ENCODE assay signal across 8 mouse cellular contexts in the genomic region with DNA sequence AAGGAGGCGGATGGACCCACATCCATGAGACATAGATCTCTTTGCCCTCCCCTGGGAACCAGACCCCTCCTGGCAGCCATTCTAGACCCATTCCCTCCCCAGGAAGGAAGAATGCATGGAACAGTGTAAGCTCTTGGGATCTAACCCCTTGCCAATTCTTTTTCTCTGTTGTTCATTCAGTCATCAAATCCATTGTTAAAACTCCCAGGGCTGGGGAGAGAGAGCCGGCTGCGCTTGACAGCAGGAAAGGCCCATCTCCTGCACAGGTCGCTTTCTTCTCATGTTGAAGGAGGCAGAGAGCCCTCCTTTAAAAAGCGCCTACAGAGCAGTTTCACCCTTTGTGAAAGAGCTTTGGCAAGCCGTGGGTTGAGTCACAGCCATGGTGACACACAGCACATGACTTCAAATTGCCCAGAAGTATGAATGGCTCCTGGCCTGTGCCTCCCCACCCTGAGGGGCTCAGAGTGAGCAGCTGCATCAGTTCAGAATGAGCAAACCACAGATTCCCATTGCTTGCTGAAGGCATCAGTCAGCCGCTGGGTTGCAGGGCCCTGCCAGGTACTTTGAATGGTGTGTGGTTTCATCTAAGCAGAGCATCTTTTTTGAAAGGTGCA. TPM values are rescaled to one million over a fixed set of nuclear protein-coding genes. Genes with fewer than 3 reads are reported as not detected.
DNase-seq lines count a peak whose midpoint lies in the region; ATAC-seq and TF ChIP-seq lines count a peak whose summit lies in the region.
"Had no signal": no experiment of that assay in that cellular context is flagged by ENCODE, and none has a peak within 500 bp of the region (broad histone marks: within the 10 kb centered on the region; RNA-seq: fewer than 3 reads in every experiment).

No protein-coding gene starts in this region.

- H3K4me2 ChIP-seq in liver, postnatal 0 days (ENCODE audit: low read depth, low read length) = peak overlapping the region; percentile 58; the same call in 1 of the 2 replicates
- no peak overlapping the region for H3K4me2 ChIP-seq in intestine, postnatal 0 days (replicated peaks; ENCODE audit: low read depth)

- H3K9ac ChIP-seq in liver, postnatal 0 days (replicated peaks) = 0 out of 2 replicates have a peak overlapping the region, but pooled peaks have one; percentile 16
- no peak overlapping the region for H3K9ac ChIP-seq in intestine, postnatal 0 days (ENCODE audit: low read depth, low read length)
- H3K9ac ChIP-seq: lung, embryonic 15.5 days had no signal

- peak overlapping the region; percentile 75 for H3K27ac ChIP-seq in liver, postnatal 0 days (ENCODE audit: low read depth)
- H3K27ac ChIP-seq in intestine, postnatal 0 days (ENCODE audit: low read depth, low read length) = no peak overlapping the region
- H3K27ac ChIP-seq: lung, embryonic 15.5 days had no signal

- TF ChIP-seq CTCF in liver, postnatal 0 days (IDR thresholded peaks at IDR 0.05; ENCODE audit: low read depth) = no peak
- no peak for TF ChIP-seq CTCF in intestine, postnatal 0 days (IDR thresholded peaks at IDR 0.05; ENCODE audit: low read depth)

- ATAC-seq in liver, postnatal 0 days = peak; percentile 40
- ATAC-seq in activated CD4-positive, CD25-positive, alpha-beta regulatory T cell, adult 4 months = peak; percentile 44
- no peak for ATAC-seq in intestine, postnatal 0 days

- DNase-seq in liver, postnatal 0 days = peak; percentile 42
- DNase-seq in liver = no peak
- DNase-seq in cerebellum, adult 18-20 months = peak; percentile 31 to 49
- DNase-seq in induced T-regulatory cell, adult 2 months (ENCODE audit: low read depth) = peak; percentile 79
- DNase-seq in thymus, adult 18-20 months = peak; percentile 82 to 92

- H3K4me1 ChIP-seq in liver, postnatal 0 days (ENCODE audit: insufficient read depth) = peaks cover 30% of the 10 kb centered on the region
- peaks cover 9% of the 10 kb centered on the region for H3K4me1 ChIP-seq in intestine, postnatal 0 days (replicated peaks; ENCODE audit: control insufficient read depth, insufficient read depth, low read length)

- H3K4me3 ChIP-seq in liver, postnatal 0 days (ENCODE audit: low read depth, low read length) = peak overlapping the region; percentile 26; the same call in 1 of the 2 replicates
- no peak overlapping the region for H3K4me3 ChIP-seq in intestine, postnatal 0 days (ENCODE audit: low read depth, low read length)
- H3K4me3 ChIP-seq: lung, embryonic 15.5 days had no signal

- no peak for TF ChIP-seq EP300 in liver, postnatal 0 days (IDR thresholded peaks at IDR 0.05; ENCODE audit: low read depth)

- WGBS in liver, postnatal 0 days (ENCODE audit: insufficient replicate concordance) = 70% methylated on average over 7 of the region's 7 CpGs
- 78% methylated on average over 7 of the region's 7 CpGs for WGBS in intestine, postnatal 0 days

- H3K27me3 ChIP-seq in liver, postnatal 0 days (ENCODE audit: insufficient read depth, low read length) = peaks cover 10% of the 10 kb centered on the region; the same call in 1 of the 2 replicates
- H3K27me3 ChIP-seq in intestine, postnatal 0 days (replicated peaks; ENCODE audit: control insufficient read depth, insufficient read depth, low read length) = no peaks in the 10 kb centered on the region
- H3K27me3 ChIP-seq: lung, embryonic 15.5 days had no signal

- H3K36me3 ChIP-seq in liver, postnatal 0 days (replicated peaks; ENCODE audit: insufficient read depth, low read length) = no peaks in the 10 kb centered on the region
- no peaks in the 10 kb centered on the region for H3K36me3 ChIP-seq in intestine, postnatal 0 days (ENCODE audit: control insufficient read depth, insufficient read depth)
- H3K36me3 ChIP-seq: lung, embryonic 15.5 days had no signal

- H3K9me3 ChIP-seq in liver, postnatal 0 days (ENCODE audit: low read length) = no peaks in the 10 kb centered on the region
- no peaks in the 10 kb centered on the region for H3K9me3 ChIP-seq in intestine, postnatal 0 days (ENCODE audit: control insufficient read depth)
- H3K9me3 ChIP-seq: lung, embryonic 15.5 days had no signal

RNA-seq across cellular contexts. Expression of a gene that starts 26.3 kb away (rescaled TPM):
- polyA plus RNA-seq in liver, postnatal 0 days (2015; fragmentation: Nextera tagmentation; extraction: Ambion mirVana) = 27.9 and 38.5 TPM in 2 replicates
- 100 to 1,000 TPM; 513 to 551 TPM for polyA plus RNA-seq in activated CD4-positive, CD25-positive, alpha-beta regulatory T cell, adult 4 months (2017; shearing (Covaris generic))
- polyA plus RNA-seq in intestine, postnatal 0 days (2015; fragmentation: Nextera tagmentation; extraction: Ambion mirVana) = 47.1 and 49.7 TPM in 2 replicates

Comparison
In these comparisons a context has a peak if more than half of its experiments do, and no peak if none do; other contexts are left out.
1. RNA of a gene that starts 26.3 kb away (polyA plus RNA-seq): 513 to 551 TPM in activated CD4-positive, CD25-positive, alpha-beta regulatory T cell, adult 4 months; 47.1 to 49.7 TPM in intestine, postnatal 0 days and 27.9 to 38.5 TPM in liver, postnatal 0 days; every median in the first group is over 10 times any median in the second.